In genomic region chr19:40628950-40629349, GRCm38 (mm10) we compare ENCODE assay signal across 15 mouse cellular contexts. TPM values are rescaled to one million over a fixed set of nuclear protein-coding genes. Genes with fewer than 3 reads are reported as not detected.
A peak's percentile ranks its signal among the peaks of the same experiment; 100 is the strongest.
DNase-seq lines count a peak whose midpoint lies in the region; ATAC-seq lines count a peak whose summit lies in the region.
"Had no signal": no experiment of that assay in that cellular context is flagged by ENCODE, and none has a peak within 500 bp of the region (broad histone marks: within the 10 kb centered on the region; RNA-seq: fewer than 3 reads in every experiment).

No protein-coding gene starts in this region.

- peak; percentile 61 for ATAC-seq in granulocyte monocyte progenitor cell, adult 5-6 weeks (replicated peaks; ENCODE audit: poor library complexity, severe bottlenecking)
- ATAC-seq in megakaryocyte progenitor cell, adult 5-6 weeks (replicated peaks; ENCODE audit: poor library complexity), result peak; percentile 68
- no peak for ATAC-seq in liver, embryonic 11.5 days (replicated peaks; ENCODE audit: low FRiP score)
- no peak for ATAC-seq in hindbrain, embryonic 14.5 days (ENCODE audit: low FRiP score)
- ATAC-seq: forebrain, embryonic 15.5 days; intestine, embryonic 15.5 days had no signal

- H3K27ac ChIP-seq in liver, embryonic 11.5 days (ENCODE audit: low read depth, low read length), result no peak overlapping the region
- H3K27ac ChIP-seq in hindbrain, embryonic 14.5 days, result no peak overlapping the region
- H3K27ac ChIP-seq: embryonic facial prominence, embryonic 12.5 days; forebrain, embryonic 15.5 days; hindbrain, embryonic 13.5 days; intestine, embryonic 15.5 days had no signal

- no peaks in the 10 kb centered on the region for H3K27me3 ChIP-seq in liver, embryonic 11.5 days (replicated peaks; ENCODE audit: control insufficient read depth, insufficient read depth, low read length)
- no peaks in the 10 kb centered on the region for H3K27me3 ChIP-seq in hindbrain, embryonic 14.5 days (ENCODE audit: control insufficient read depth, insufficient read depth, low read length)
- H3K27me3 ChIP-seq: embryonic facial prominence, embryonic 12.5 days; forebrain, embryonic 15.5 days; heart, embryonic 12.5 days; hindbrain, embryonic 13.5 days; intestine, embryonic 15.5 days had no signal

- no peak overlapping the region for H3K9ac ChIP-seq in liver, embryonic 11.5 days (ENCODE audit: low read depth, low read length)
- no peak overlapping the region for H3K9ac ChIP-seq in hindbrain, embryonic 14.5 days
- H3K9ac ChIP-seq: embryonic facial prominence, embryonic 12.5 days; forebrain, embryonic 15.5 days; heart, embryonic 12.5 days; hindbrain, embryonic 13.5 days; intestine, embryonic 15.5 days had no signal

- no peaks in the 10 kb centered on the region for H3K36me3 ChIP-seq in liver, embryonic 11.5 days (ENCODE audit: control insufficient read depth, insufficient read depth, low read length)
- no peaks in the 10 kb centered on the region for H3K36me3 ChIP-seq in hindbrain, embryonic 14.5 days (replicated peaks; ENCODE audit: control insufficient read depth, insufficient read depth)
- H3K36me3 ChIP-seq: embryonic facial prominence, embryonic 12.5 days; forebrain, embryonic 15.5 days; heart, embryonic 12.5 days; hindbrain, embryonic 13.5 days; intestine, embryonic 15.5 days had no signal

- no peak overlapping the region for H3K4me2 ChIP-seq in liver, embryonic 11.5 days
- H3K4me2 ChIP-seq in hindbrain, embryonic 14.5 days (replicated peaks), result no peak overlapping the region
- H3K4me2 ChIP-seq: embryonic facial prominence, embryonic 12.5 days; forebrain, embryonic 15.5 days; heart, embryonic 12.5 days; hindbrain, embryonic 13.5 days; intestine, embryonic 15.5 days had no signal

- H3K4me3 ChIP-seq in liver, embryonic 11.5 days (ENCODE audit: low read depth, low read length), result no peak overlapping the region
- no peak overlapping the region for H3K4me3 ChIP-seq in hindbrain, embryonic 14.5 days (replicated peaks; ENCODE audit: low read length)
- H3K4me3 ChIP-seq: embryonic facial prominence, embryonic 12.5 days; forebrain, embryonic 15.5 days; heart, embryonic 12.5 days; hindbrain, embryonic 13.5 days; intestine, embryonic 15.5 days had no signal

- peak; percentile 27 for DNase-seq in 3T3-L1 (ENCODE audit: low read depth, low spot score)
- peak; percentile 24 for DNase-seq in NIH3T3 (ENCODE audit: low read depth)
- DNase-seq in liver, embryonic 11.5 days (ENCODE audit: low spot score), result no peak
- DNase-seq in hindbrain, embryonic 14.5 days (ENCODE audit: low spot score), result no peak
- no peak for DNase-seq in right cerebral cortex, postnatal 25 days
- DNase-seq: adrenal gland, postnatal 14 days; cerebellum, adult 18-20 months; cerebellum, postnatal 14 days had no signal

- H3K4me1 ChIP-seq in liver, embryonic 11.5 days (replicated peaks; ENCODE audit: control insufficient read depth, insufficient read depth, low read length), result no peaks in the 10 kb centered on the region
- H3K4me1 ChIP-seq in hindbrain, embryonic 14.5 days (replicated peaks; ENCODE audit: control insufficient read depth, insufficient read depth, low read length), result no peaks in the 10 kb centered on the region
- H3K4me1 ChIP-seq: embryonic facial prominence, embryonic 12.5 days; forebrain, embryonic 15.5 days; heart, embryonic 12.5 days; hindbrain, embryonic 13.5 days had no signal

- H3K9me3 ChIP-seq in liver, embryonic 11.5 days (ENCODE audit: control insufficient read depth, low read length), result no peaks in the 10 kb centered on the region
- no peaks in the 10 kb centered on the region for H3K9me3 ChIP-seq in hindbrain, embryonic 14.5 days (ENCODE audit: control insufficient read depth, low read length)
- H3K9me3 ChIP-seq: embryonic facial prominence, embryonic 12.5 days; forebrain, embryonic 15.5 days; heart, embryonic 12.5 days; hindbrain, embryonic 13.5 days; intestine, embryonic 15.5 days had no signal

RNA-seq across cellular contexts. Expression of gene Entpd1, which starts 16.8 kb away (rescaled TPM):
- 4.0 and 12.1 TPM in 2 replicates for total RNA-seq in granulocyte monocyte progenitor cell, adult 5-6 weeks (2014; fragmentation: Nextera tagmentation)
- total RNA-seq in granulocyte monocyte progenitor cell, adult 5-6 weeks (2017), result 12.8 and 15.0 TPM in 2 replicates
- total RNA-seq in megakaryocyte progenitor cell, adult 5-6 weeks (2015), result 6.4 and 7.9 TPM in 2 replicates
- total RNA-seq in megakaryocyte progenitor cell, adult 5-6 weeks (2017), result 7.5 and 19.3 TPM in 2 replicates
- polyA plus RNA-seq in liver, embryonic 11.5 days (2014; fragmentation: Nextera tagmentation; extraction: Ambion mirVana), result 3.0 and 3.8 TPM in 2 replicates
- polyA plus RNA-seq in hindbrain, embryonic 14.5 days (2014; fragmentation: Nextera tagmentation; extraction: Ambion mirVana), result 9.3 and 9.6 TPM in 2 replicates

RNA-seq across cellular contexts. Expression of gene Tctn3, which starts 16.9 kb away (rescaled TPM):
- total RNA-seq in granulocyte monocyte progenitor cell, adult 5-6 weeks (2014; fragmentation: Nextera tagmentation), result 6.6 and 9.2 TPM in 2 replicates
- total RNA-seq in granulocyte monocyte progenitor cell, adult 5-6 weeks (2017), result 3.5 and 4.0 TPM in 2 replicates
- total RNA-seq in megakaryocyte progenitor cell, adult 5-6 weeks (2015), result 4.7 and 7.5 TPM in 2 replicates
- total RNA-seq in megakaryocyte progenitor cell, adult 5-6 weeks (2017), result 5.3 and 6.6 TPM in 2 replicates
- 4.9 and 5.0 TPM in 2 replicates for polyA plus RNA-seq in liver, embryonic 11.5 days (2014; fragmentation: Nextera tagmentation; extraction: Ambion mirVana)
- polyA plus RNA-seq in hindbrain, embryonic 14.5 days (2014; fragmentation: Nextera tagmentation; extraction: Ambion mirVana), result 14.0 and 14.5 TPM in 2 replicates

RNA-seq across cellular contexts. Expression of gene Aldh18a1, which starts 40.7 kb away (rescaled TPM):
- 34.7 and 35.8 TPM in 2 replicates for total RNA-seq in granulocyte monocyte progenitor cell, adult 5-6 weeks (2014; fragmentation: Nextera tagmentation)
- total RNA-seq in granulocyte monocyte progenitor cell, adult 5-6 weeks (2017), result 34.4 and 36.8 TPM in 2 replicates
- total RNA-seq in megakaryocyte progenitor cell, adult 5-6 weeks (2015), result 35.5 and 39.4 TPM in 2 replicates
- 34.3 and 44.5 TPM in 2 replicates for total RNA-seq in megakaryocyte progenitor cell, adult 5-6 weeks (2017)
- 103 and 114 TPM in 2 replicates for polyA plus RNA-seq in liver, embryonic 11.5 days (2014; fragmentation: Nextera tagmentation; extraction: Ambion mirVana)
- polyA plus RNA-seq in hindbrain, embryonic 14.5 days (2014; fragmentation: Nextera tagmentation; extraction: Ambion mirVana), result 45.5 and 50.4 TPM in 2 replicates

Comparison
In these comparisons a context has a peak if more than half of its experiments do, and no peak if none do; other contexts are left out.
1. DNase-seq: peak in 3T3-L1 (single experiment) and NIH3T3 (single experiment); none in liver, embryonic 11.5 days (single experiment), hindbrain, embryonic 14.5 days (single experiment) and right cerebral cortex, postnatal 25 days (single experiment).
2. ATAC-seq: peak in granulocyte monocyte progenitor cell, adult 5-6 weeks (single experiment) and megakaryocyte progenitor cell, adult 5-6 weeks (single experiment); none in liver, embryonic 11.5 days (single experiment) and hindbrain, embryonic 14.5 days (single experiment).